Mouse (Mus musculus): ENCODE measurements around the gene Cst3.

- TF ChIP-seq CTCF (IDR thresholded peaks at IDR 0.05; ENCODE audit: low read depth) (no peak), EP300 (optimal IDR thresholded peaks at IDR 0.05) (no peak)
Measured at GRCm38 (mm10) chr2:148896219-148896618, 20.7 kb upstream of the Cst3 start.

Data from stomach, postnatal 0 days (tissue).